Mouse (Mus musculus) left cerebral cortex, adult 9 months (tissue): ENCODE data around the gene Epop.
A peak's percentile ranks its signal among the peaks of the same experiment; 100 is the strongest.

Source experiments
- DNase-seq, 2 experiments: peaks; one replicate each; pipeline ENCODE4 v3.0.0; 2022; ENCODE audit warnings: low spot score in 2 of 2

Gene Epop

GRCm38 (mm10) chr11:97628568-97629518 lies 659 bp downstream of the Epop start:
- no peak for DNase-seq

- DNase-seq, result no peak
Measured at GRCm38 (mm10) chr11:97628303-97628567, 1.3 kb downstream of the Epop start.

- no peak for DNase-seq
Measured at GRCm38 (mm10) chr11:97627556-97628302, 1.8 kb downstream of the Epop start.

- DNase-seq, result no peak
Measured at GRCm38 (mm10) chr11:97626850-97627249, 2.7 kb downstream of the Epop start.

GRCm38 (mm10) chr11:97626431-97626830 lies 3.1 kb downstream of the Epop start:
- no peak for DNase-seq

GRCm38 (mm10) chr11:97625551-97625950 lies 4.0 kb downstream of the Epop start:
- no peak for DNase-seq

- no peak for DNase-seq
Measured at GRCm38 (mm10) chr11:97623166-97623565, 6.3 kb downstream of the Epop start.

- peak in 1 of 2 experiments; percentile 82 for DNase-seq
Measured at GRCm38 (mm10) chr11:97622440-97622839, 7.1 kb downstream of the Epop start.

GRCm38 (mm10) chr11:97619391-97619795 lies 10.1 kb downstream of the Epop start:
- peak in 1 of 2 experiments; percentile 87 for DNase-seq

GRCm38 (mm10) chr11:97618368-97618767 lies 11.1 kb downstream of the Epop start:
- no peak for DNase-seq

- no peak for DNase-seq
Measured at GRCm38 (mm10) chr11:97615276-97615675, 14.2 kb downstream of the Epop start.

GRCm38 (mm10) chr11:97611076-97611475 lies 18.4 kb downstream of the Epop start:
- DNase-seq, result peak; percentile 74 to 89

- DNase-seq, result peak in 1 of 2 experiments; percentile 88
Measured at GRCm38 (mm10) chr11:97609743-97610142, 19.8 kb downstream of the Epop start.

- no peak for DNase-seq
Measured at GRCm38 (mm10) chr11:97608933-97609332, 20.6 kb downstream of the Epop start.

GRCm38 (mm10) chr11:97607056-97607725 lies 22.3 kb downstream of the Epop start:
- no peak for DNase-seq

- DNase-seq, result no peak
Measured at GRCm38 (mm10) chr11:97603891-97604290, 25.6 kb downstream of the Epop start.

GRCm38 (mm10) chr11:97602223-97602622 lies 27.3 kb downstream of the Epop start:
- no peak for DNase-seq

GRCm38 (mm10) chr11:97599104-97599503 lies 30.4 kb downstream of the Epop start:
- no peak for DNase-seq

- DNase-seq, result no peak
Measured at GRCm38 (mm10) chr11:97597945-97598691, 31.4 kb downstream of the Epop start.

GRCm38 (mm10) chr11:97594136-97594535 lies 35.4 kb downstream of the Epop start:
- no peak for DNase-seq

GRCm38 (mm10) chr11:97591910-97592309 lies 37.6 kb downstream of the Epop start:
- no peak for DNase-seq
